Mouse (Mus musculus) CD8-positive naive resting alpha-beta T cell, adult 2 months (primary cell): ENCODE data around the gene Ap3b1.

Source experiments
- DNase-seq, 2 experiments: peaks; one replicate each; pipeline ENCODE4 v3.0.0; 2022; ENCODE audit warnings: low read depth in 2 of 2, low spot score in 2 of 2

Ap3b1 gene

DNA sequence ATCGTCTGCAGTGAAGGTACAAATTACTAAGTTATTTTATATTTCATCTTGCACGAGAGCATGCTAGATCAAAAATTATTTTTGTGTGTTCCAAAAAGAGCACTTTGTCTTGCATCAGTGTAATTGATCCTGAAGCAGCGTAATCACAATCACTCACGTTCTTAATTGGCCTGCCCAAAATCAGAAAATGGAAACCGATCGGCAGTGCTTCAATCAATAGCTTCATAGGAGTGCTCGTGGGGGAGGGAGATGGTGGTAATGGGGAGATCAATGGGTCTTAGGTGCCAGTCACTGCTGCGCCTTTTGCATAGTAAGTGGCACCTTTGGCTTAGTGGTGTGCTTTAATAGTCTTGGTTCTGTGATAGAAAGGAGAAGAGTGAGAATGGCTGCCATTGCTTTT is 174.8 kb downstream of the Ap3b1 start:
- DNase-seq: no peak

DNA sequence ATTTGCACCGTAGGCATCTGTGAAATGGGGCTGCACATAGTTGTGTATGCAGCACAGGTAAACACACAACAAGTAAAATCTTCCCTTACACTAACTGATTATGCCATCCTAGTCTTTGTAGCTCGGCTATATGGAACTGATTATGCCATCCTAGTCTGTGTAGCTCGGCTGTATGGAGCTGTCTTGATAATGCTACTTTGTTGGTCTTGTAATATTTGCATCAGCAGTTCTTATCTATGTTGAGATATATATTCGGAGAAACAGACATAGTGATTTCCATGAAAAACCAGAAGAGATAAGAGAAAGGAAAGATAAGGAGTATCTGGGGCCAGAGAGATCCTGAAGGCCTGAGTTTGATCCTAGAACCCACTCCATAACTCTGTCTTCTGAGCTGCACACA is 178.6 kb downstream of the Ap3b1 start:
- no peak for DNase-seq

GRCm38 (mm10) chr13:94539851-94540646 is 181.3 kb downstream of the Ap3b1 start:
- no peak for DNase-seq

DNA sequence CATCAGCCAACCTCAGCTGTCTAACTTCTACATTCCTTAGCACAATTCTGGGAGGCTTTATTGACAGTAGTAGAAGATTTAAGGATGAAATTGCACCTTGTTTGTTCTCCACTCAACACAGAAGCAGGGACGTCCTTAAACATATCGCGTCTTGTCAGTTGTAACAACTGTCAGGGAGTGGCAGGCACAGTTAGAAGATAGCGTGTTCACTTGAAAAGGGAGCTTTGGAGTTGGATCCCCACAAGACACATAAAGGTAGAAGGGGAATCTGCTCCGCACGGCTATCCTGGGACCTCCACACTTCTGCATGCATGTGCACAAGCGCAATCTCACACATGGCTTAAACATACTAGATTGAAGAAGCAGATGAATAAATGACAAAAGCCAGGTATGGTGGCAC is 183.3 kb downstream of the Ap3b1 start:
- no peak for DNase-seq

GRCm38 (mm10) chr13:94544211-94544610 is 185.5 kb downstream of the Ap3b1 start:
- DNase-seq: no peak

- DNase-seq: no peak
Measured at GRCm38 (mm10) chr13:94545739-94546138, 187.0 kb downstream of the Ap3b1 start.

GRCm38 (mm10) chr13:94546246-94546645 is 187.5 kb downstream of the Ap3b1 start:
- DNase-seq: no peak

GRCm38 (mm10) chr13:94549580-94549979 is 190.8 kb downstream of the Ap3b1 start:
- no peak for DNase-seq

DNA sequence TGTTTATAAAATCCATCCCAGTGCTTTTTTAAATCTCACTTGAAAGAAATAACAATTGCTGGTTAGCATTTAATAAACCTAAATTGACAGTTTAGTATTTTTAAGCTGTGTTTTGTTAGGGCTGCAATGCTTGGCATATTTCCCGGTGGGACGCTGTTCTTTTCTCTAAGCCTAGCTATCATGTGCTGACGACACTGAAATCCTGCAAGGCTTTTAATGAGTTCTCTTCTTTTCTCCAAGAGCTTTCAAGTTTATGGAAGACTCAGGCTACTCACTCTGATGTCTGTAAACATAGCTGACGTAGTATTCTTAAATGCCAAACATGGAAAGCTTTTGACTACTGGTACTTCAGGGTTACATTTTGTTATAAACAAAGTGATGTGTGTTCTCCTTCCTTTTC is 191.3 kb downstream of the Ap3b1 start:
- DNase-seq: no peak

DNA sequence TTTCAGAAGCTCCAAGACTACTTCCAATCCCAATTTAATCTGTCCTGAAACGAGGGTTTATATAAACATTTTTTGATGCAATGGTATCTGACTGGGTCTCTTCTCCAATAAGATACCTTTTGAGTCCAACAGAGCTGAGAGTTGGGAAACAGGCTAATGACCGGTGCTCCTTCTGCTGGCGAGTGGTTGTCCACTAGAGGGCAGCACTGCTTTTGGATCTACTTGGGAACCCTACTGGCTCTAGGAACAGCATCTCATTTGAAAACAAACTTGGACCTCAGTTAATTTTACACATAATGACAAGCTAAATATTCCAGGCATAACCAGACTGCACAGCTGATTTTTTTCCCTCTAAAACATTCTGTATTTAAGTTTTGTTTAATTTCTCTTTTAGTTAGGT is 201.3 kb downstream of the Ap3b1 start:
- DNase-seq: peak; percentile 11 to 45

GRCm38 (mm10) chr13:94560878-94561277 is 202.1 kb downstream of the Ap3b1 start:
- no peak for DNase-seq

DNA sequence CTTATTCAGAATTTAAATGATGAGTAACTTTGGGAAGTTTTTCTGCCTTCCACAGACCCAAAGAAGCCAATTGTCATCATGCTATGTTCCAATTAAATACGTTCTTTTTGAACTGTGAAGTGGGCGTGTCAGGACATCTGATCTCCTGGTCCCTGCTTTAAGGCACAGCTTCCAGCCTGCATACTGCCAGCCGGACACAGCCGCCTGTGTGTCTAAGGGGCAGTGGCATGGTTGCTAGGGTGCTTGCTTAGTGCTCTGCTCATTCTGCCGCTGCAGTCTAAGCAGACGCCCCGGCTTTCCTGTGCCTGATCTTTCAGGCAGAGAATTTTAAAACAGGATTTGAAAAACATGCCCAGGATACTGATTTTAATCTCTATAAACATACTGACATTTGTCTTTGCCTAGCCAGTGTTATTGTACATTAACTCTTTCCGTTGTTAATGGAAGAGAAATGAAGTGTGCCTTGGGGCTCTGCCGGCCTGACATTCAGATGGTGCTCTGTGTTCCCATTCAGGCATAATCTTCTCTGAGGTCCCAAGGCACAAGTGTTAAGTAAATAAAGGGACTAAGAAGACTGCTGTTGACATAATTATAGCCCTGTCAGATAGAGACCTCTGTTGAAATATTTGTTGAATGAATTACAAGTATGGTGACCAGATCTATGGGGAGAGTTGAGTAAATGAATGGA is 204.0 kb downstream of the Ap3b1 start:
- DNase-seq: no peak

DNA sequence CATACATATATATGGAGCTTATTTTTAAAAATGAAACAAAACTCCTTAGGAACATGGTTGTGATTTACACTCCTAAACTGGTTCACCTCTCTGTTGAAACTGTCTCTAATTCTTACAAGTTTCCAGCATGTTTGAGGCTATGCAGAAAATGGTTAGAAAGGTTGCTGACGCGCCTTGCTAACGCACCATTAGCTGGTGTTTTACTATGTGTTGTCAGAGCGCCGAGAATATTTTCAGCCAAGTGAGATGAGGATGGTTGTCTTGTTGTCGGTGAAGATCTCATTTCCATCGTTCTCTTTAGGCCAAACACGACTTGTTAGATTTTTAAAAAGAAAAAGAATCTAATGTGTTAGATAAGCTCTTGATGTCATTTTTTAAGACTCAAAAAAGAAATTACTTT is 205.1 kb downstream of the Ap3b1 start:
- DNase-seq: no peak

GRCm38 (mm10) chr13:94564351-94564994 is 205.7 kb downstream of the Ap3b1 start:
- no peak for DNase-seq

GRCm38 (mm10) chr13:94565176-94565575 is 206.4 kb downstream of the Ap3b1 start:
- no peak for DNase-seq

GRCm38 (mm10) chr13:94565616-94566015 is 206.9 kb downstream of the Ap3b1 start:
- no peak for DNase-seq

GRCm38 (mm10) chr13:94567739-94568138 is 209.0 kb downstream of the Ap3b1 start:
- no peak for DNase-seq

DNA sequence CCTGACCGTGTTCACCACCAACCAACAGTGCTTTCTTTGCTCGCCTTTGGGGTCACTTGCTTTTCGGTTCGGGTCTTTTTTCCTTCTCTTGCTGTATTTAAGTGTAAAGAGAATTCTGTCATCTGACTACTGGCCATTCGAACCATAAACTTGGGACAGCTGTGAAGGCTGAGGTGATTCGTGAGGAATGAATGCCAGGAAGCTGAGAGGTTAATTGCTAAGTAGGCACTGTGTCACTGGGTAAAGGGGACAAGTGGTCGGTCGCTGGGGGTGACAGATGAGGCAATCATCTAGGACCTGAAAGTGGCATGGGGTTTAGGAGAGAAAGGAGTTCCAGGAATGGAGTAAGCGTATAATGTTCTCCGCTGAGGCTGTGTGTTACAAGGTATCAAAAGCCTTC is 212.2 kb downstream of the Ap3b1 start:
- DNase-seq: no peak

- no peak for DNase-seq
Measured at GRCm38 (mm10) chr13:94573356-94573755, 214.6 kb downstream of the Ap3b1 start.

DNA sequence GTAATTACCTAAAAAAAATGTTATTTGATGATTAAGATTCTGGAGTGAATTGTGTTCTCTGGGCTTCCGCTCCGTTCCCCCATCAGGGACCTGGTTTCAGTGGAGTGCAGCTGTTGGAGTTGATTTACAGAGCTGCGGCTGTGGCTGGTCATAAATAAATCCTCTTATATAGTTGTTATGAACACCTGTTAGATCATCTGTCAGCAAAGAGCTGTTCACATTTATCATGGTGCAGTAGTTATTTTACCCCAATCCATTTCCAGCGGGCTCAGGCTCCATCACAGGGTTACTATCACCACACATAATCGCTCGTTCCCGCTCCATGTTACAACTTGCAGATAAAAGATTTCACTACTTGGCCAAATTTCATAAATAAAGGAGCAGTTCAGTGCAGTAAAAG is 215.1 kb downstream of the Ap3b1 start:
- DNase-seq: no peak

DNA sequence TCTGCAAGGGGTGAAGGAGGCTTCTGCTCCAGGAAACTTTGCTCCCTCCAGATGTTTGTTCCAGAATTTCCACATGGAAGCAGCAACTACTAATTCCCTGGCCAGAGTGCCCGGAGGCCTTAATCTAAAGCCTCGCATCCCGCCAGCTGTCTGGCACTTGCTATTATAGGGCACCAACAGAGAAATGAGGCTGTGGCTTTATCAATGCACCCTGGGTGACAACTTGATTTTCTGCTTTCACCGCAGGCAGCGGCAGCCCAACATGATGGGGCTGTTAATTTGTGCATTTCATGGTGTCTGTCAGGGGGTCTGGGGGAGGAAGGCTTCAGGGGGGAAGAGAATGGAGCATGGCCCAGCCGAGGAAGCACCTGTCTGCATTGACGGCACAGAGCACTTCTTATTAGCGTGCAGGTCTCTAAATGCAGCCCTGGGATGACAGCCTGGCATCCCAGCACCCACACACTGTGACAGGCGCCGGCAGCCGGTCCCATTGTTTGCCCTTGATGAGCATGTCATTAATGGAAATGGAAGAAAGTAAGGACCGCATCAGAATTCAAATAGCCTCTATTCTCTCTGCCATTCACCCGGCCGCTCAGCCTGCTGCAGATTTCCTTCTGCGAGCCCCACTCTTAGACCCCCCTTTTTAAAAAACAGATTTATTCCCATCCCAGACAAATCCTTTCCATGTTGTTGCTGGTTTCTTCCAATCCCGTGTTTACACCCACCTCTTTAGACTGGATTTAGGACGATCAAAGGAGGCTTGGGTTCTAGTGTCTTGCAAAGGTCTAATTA is 217.0 kb downstream of the Ap3b1 start:
- no peak for DNase-seq
